Comparison of ENCODE assay signal across 9 mouse cellular contexts in genomic region chr14:25719371-25719770, GRCm38 (mm10). TPM values are rescaled to one million over a fixed set of nuclear protein-coding genes. Genes with fewer than 3 reads are reported as not detected.
A peak's percentile ranks its signal among the peaks of the same experiment; 100 is the strongest.
DNase-seq lines count a peak whose midpoint lies in the region; ATAC-seq and TF ChIP-seq lines count a peak whose summit lies in the region.
"Had no signal": no experiment of that assay in that cellular context is flagged by ENCODE, and none has a peak within 500 bp of the region (broad histone marks: within the 10 kb centered on the region; RNA-seq: fewer than 3 reads in every experiment).

No protein-coding gene starts in this region.

- peak overlapping the region; percentile 77; the same call in 1 of the 2 replicates for H3K27ac ChIP-seq in kidney, postnatal 0 days
- peak overlapping the region; percentile 32; the same call in 1 of the 2 replicates for H3K27ac ChIP-seq in embryonic fibroblast, embryonic 13.5 days (ENCODE audit: insufficient read depth, low read length)

- TF ChIP-seq POLR2A in embryonic fibroblast, embryonic 13.5 days (IDR thresholded peaks at IDR 0.05; ENCODE audit: low read depth, low read length), result no peak

- no peak overlapping the region for H3K9ac ChIP-seq in kidney, postnatal 0 days (ENCODE audit: low read depth, low read length)
- H3K9ac ChIP-seq: forebrain, embryonic 12.5 days had no signal

- ATAC-seq in kidney, postnatal 0 days (replicated peaks; ENCODE audit: low FRiP score, low read depth), result no peak

- no peaks in the 10 kb centered on the region for H3K9me3 ChIP-seq in kidney, postnatal 0 days (replicated peaks; ENCODE audit: low read length)
- H3K9me3 ChIP-seq: forebrain, embryonic 12.5 days had no signal

- no peak overlapping the region for H3K4me3 ChIP-seq in kidney, postnatal 0 days (replicated peaks; ENCODE audit: low read depth, low read length)
- H3K4me3 ChIP-seq in embryonic fibroblast, embryonic 13.5 days (ENCODE audit: insufficient read depth, low read length), result no peak overlapping the region
- H3K4me3 ChIP-seq: forebrain, embryonic 12.5 days had no signal

- WGBS in kidney, postnatal 0 days, result 72% methylated on average over 9 of the region's 9 CpGs

- H3K4me1 ChIP-seq in kidney, postnatal 0 days (replicated peaks; ENCODE audit: insufficient read depth, low read length), result peaks cover 22% of the 10 kb centered on the region
- H3K4me1 ChIP-seq in embryonic fibroblast, embryonic 13.5 days (ENCODE audit: control insufficient read depth, insufficient read depth, low read length), result peaks cover 9% of the 10 kb centered on the region

- no peaks in the 10 kb centered on the region for H3K27me3 ChIP-seq in kidney, postnatal 0 days (ENCODE audit: insufficient read depth, low read length)
- H3K27me3 ChIP-seq: forebrain, embryonic 12.5 days had no signal

- no peak for DNase-seq in kidney, postnatal 0 days (ENCODE audit: low spot score)
- DNase-seq in kidney, postnatal 14 days, result no peak
- peak; percentile 43 to 58 for DNase-seq in lung, postnatal 4 days
- DNase-seq in thymus, postnatal 14 days, result peak; percentile 97
- no peak for DNase-seq in Muller cell, postnatal 12 days (ENCODE audit: inconsistent ontology term)
- no peak for DNase-seq in left cerebral cortex, adult 18-20 months (ENCODE audit: low spot score in 2 of 2)
- no peak for DNase-seq in cerebellum, adult 11 months

- no peaks in the 10 kb centered on the region for H3K36me3 ChIP-seq in kidney, postnatal 0 days (ENCODE audit: insufficient read depth, low read length)
- H3K36me3 ChIP-seq: forebrain, embryonic 12.5 days had no signal

- H3K4me2 ChIP-seq in kidney, postnatal 0 days (ENCODE audit: low read length), result no peak overlapping the region
- H3K4me2 ChIP-seq: forebrain, embryonic 12.5 days had no signal

- TF ChIP-seq CTCF in kidney, postnatal 0 days (IDR thresholded peaks at IDR 0.05; ENCODE audit: low read depth), result no peak
- TF ChIP-seq CTCF in embryonic fibroblast, embryonic 13.5 days (IDR thresholded peaks at IDR 0.05; ENCODE audit: borderline replicate concordance, insufficient read depth, low read length), result no peak

RNA-seq across cellular contexts. Expression of gene Ppif, which starts 25.4 kb away (rescaled TPM):
- 56.5 and 61.2 TPM in 2 replicates for polyA plus RNA-seq in kidney, postnatal 0 days (2015; fragmentation: Nextera tagmentation; extraction: Ambion mirVana)
- 11.3 and 11.6 TPM in 2 replicates for polyA plus RNA-seq in embryonic fibroblast, embryonic 13.5 days (2011; ENCODE audit: insufficient read length, low read depth, missing spikeins)
- total RNA-seq in left cerebral cortex, adult 18-20 months (2021), result 10 to 100 TPM; 25.4 to 25.6 TPM

RNA-seq across cellular contexts. Expression of gene Zcchc24, which starts 49.5 kb away (rescaled TPM):
- polyA plus RNA-seq in kidney, postnatal 0 days (2015; fragmentation: Nextera tagmentation; extraction: Ambion mirVana), result 15.7 and 15.9 TPM in 2 replicates
- polyA plus RNA-seq in embryonic fibroblast, embryonic 13.5 days (2011; ENCODE audit: insufficient read length, low read depth, missing spikeins), result 116 and 122 TPM in 2 replicates
- total RNA-seq in left cerebral cortex, adult 18-20 months (2021), result 10 to 100 TPM; 47.4 to 47.7 TPM

Comparison
In these comparisons a context has a peak if more than half of its experiments do, and no peak if none do; other contexts are left out.
1. DNase-seq: peak in lung, postnatal 4 days (2 of 2) and thymus, postnatal 14 days (single experiment); none in kidney, postnatal 0 days (single experiment), kidney, postnatal 14 days (single experiment), Muller cell, postnatal 12 days (single experiment), left cerebral cortex, adult 18-20 months (0 of 2) and cerebellum, adult 11 months (single experiment).